Mouse (Mus musculus): Measurements from ENCODE around the gene Dnase1. TPM values are rescaled to one million over a fixed set of nuclear protein-coding genes. Genes with fewer than 3 reads are reported as not detected.

Dnase1 gene
- 0.89 TPM for polyA plus RNA-seq (2012; fragmentation: generic; extraction: Trizol)

GRCm38 (mm10) chr16:4036807-4037206 lies at the start of gene Dnase1:
TSS of gene Dnase1 (plus strand) at chr16:4036942.
- TF ChIP-seq SRF (IDR thresholded peaks at IDR 0.05; ENCODE audit: control insufficient read depth, insufficient read length, low read depth) (no peak), MAX (IDR thresholded peaks at IDR 0.05; ENCODE audit: low read depth) (no peak), MYOG (IDR thresholded peaks at IDR 0.05; ENCODE audit: control insufficient read depth in 1 of 3, insufficient read depth in 1 of 3, insufficient read length in 2 of 3, low read depth in 2 of 3) (no peak), TCF3 (IDR thresholded peaks at IDR 0.05; ENCODE audit: insufficient read length, low read depth) (no peak), POLR2A (IDR thresholded peaks at IDR 0.05; ENCODE audit: insufficient read length, low read depth) (no peak), CEBPB (IDR thresholded peaks at IDR 0.05; ENCODE audit: insufficient read depth, poor library complexity, severe bottlenecking) (no peak), REST (IDR thresholded peaks at IDR 0.05; ENCODE audit: insufficient read depth, insufficient read length) (no peak), MYOD1 (IDR thresholded peaks at IDR 0.05; ENCODE audit: control insufficient read depth in 1 of 3, insufficient read length in 2 of 3, low read depth in 2 of 3) (no peak), E2F4 (IDR thresholded peaks at IDR 0.05; ENCODE audit: insufficient read depth) (no peak), TCF12 (IDR thresholded peaks at IDR 0.05; ENCODE audit: insufficient read depth, poor library complexity, severe bottlenecking) (no peak), USF1 (IDR thresholded peaks at IDR 0.05; ENCODE audit: low read depth) (no peak), POLR2AphosphoS2 (IDR thresholded peaks at IDR 0.05; ENCODE audit: insufficient read length, low read depth) (no peak)
- Histone ChIP-seq H3K36me3 (ENCODE audit: control insufficient read depth, insufficient read depth) (peaks cover 9% of the 10 kb centered on the region), H3K27me3 (ENCODE audit: control insufficient read depth, insufficient read depth, insufficient read length) (no peaks in the 10 kb centered on the region)

GRCm38 (mm10) chr16:3988410-3988809 lies 48.3 kb upstream of the Dnase1 start:
- Histone ChIP-seq H3K4me2 (ENCODE audit: low read depth) (no peak overlapping the region), H3K4me3 (no peak overlapping the region), H3K79me2 (ENCODE audit: control insufficient read depth, insufficient read depth) (no peaks in the 10 kb centered on the region), H3K27me3 (ENCODE audit: control insufficient read depth, insufficient read depth, insufficient read length) (no peaks in the 10 kb centered on the region), H3K36me3 (ENCODE audit: control insufficient read depth, insufficient read depth) (peaks cover 42% of the 10 kb centered on the region), H3ac (ENCODE audit: control insufficient read depth, insufficient read length) (no peak overlapping the region)
- no peak for TF ChIP-seq TCF12 (IDR thresholded peaks at IDR 0.05; ENCODE audit: insufficient read depth, poor library complexity, severe bottlenecking)
- no peak for TF ChIP-seq REST (IDR thresholded peaks at IDR 0.05; ENCODE audit: insufficient read depth, insufficient read length)
- TF ChIP-seq POLR2AphosphoS2 (IDR thresholded peaks at IDR 0.05; ENCODE audit: insufficient read length, low read depth), result no peak
- TF ChIP-seq USF1 (IDR thresholded peaks at IDR 0.05; ENCODE audit: low read depth), result no peak
- TF ChIP-seq MAX (IDR thresholded peaks at IDR 0.05; ENCODE audit: low read depth), result no peak
- no peak for TF ChIP-seq SRF (IDR thresholded peaks at IDR 0.05; ENCODE audit: control insufficient read depth, insufficient read length, low read depth)
- TF ChIP-seq MYOG (IDR thresholded peaks at IDR 0.05; ENCODE audit: control insufficient read depth in 1 of 3, insufficient read depth in 1 of 3, insufficient read length in 2 of 3, low read depth in 2 of 3), result no peak
- no peak for TF ChIP-seq MYOD1 (IDR thresholded peaks at IDR 0.05; ENCODE audit: control insufficient read depth in 1 of 3, insufficient read length in 2 of 3, low read depth in 2 of 3)
- TF ChIP-seq CEBPB (IDR thresholded peaks at IDR 0.05; ENCODE audit: insufficient read depth, poor library complexity, severe bottlenecking), result no peak
- no peak for TF ChIP-seq TCF3 (IDR thresholded peaks at IDR 0.05; ENCODE audit: insufficient read length, low read depth)
- TF ChIP-seq E2F4 (IDR thresholded peaks at IDR 0.05; ENCODE audit: insufficient read depth), result no peak
- TF ChIP-seq POLR2A (IDR thresholded peaks at IDR 0.05; ENCODE audit: insufficient read length, low read depth), result no peak

More at GRCm38 (mm10) chr16:4036807-4037206, at the start of gene Dnase1:
- Histone ChIP-seq H3ac (ENCODE audit: control insufficient read depth, insufficient read length) (no peak within 1 kb of the TSS), H3K4me3 (no peak within 1 kb of the TSS), H3K4me2 (ENCODE audit: low read depth) (no peak within 1 kb of the TSS), H3K79me2 (ENCODE audit: control insufficient read depth, insufficient read depth) (no peaks in the 10 kb centered on the region)

- peak within 1 kb of the TSS; percentile 90 for H3K4me2 ChIP-seq (ENCODE audit: low read depth)
- H3K36me3 ChIP-seq (ENCODE audit: control insufficient read depth, insufficient read depth), result peaks cover 10% of the 10 kb centered on the region
- H3K4me3 ChIP-seq, result peak within 1 kb of the TSS; percentile 85
- TF ChIP-seq POLR2AphosphoS2 (IDR thresholded peaks at IDR 0.05; ENCODE audit: insufficient read length, low read depth) (peak; percentile 92), MAX (IDR thresholded peaks at IDR 0.05; ENCODE audit: low read depth) (no peak), REST (IDR thresholded peaks at IDR 0.05; ENCODE audit: insufficient read depth, insufficient read length) (no peak), POLR2A (IDR thresholded peaks at IDR 0.05; ENCODE audit: insufficient read length, low read depth) (peak; percentile 84)
- H3ac ChIP-seq (ENCODE audit: control insufficient read depth, insufficient read length), result peak within 1 kb of the TSS; percentile 100
- no peaks in the 10 kb centered on the region for H3K27me3 ChIP-seq (ENCODE audit: control insufficient read depth, insufficient read depth, insufficient read length)
- H3K79me2 ChIP-seq (ENCODE audit: control insufficient read depth, insufficient read depth), result peaks cover 10% of the 10 kb centered on the region
Observed at GRCm38 (mm10) chr16:4003489-4004398, 33.0 kb upstream of the Dnase1 start, which contains the start of gene Slx4. TSS of gene Slx4 (minus strand) at chr16:4003770.

GRCm38 (mm10) chr16:4012882-4013570 lies 23.7 kb upstream of the Dnase1 start:
- H3ac ChIP-seq (ENCODE audit: control insufficient read depth, insufficient read length), result no peak overlapping the region
- H3K4me2 ChIP-seq (ENCODE audit: low read depth), result no peak overlapping the region
- H3K79me2 ChIP-seq (ENCODE audit: control insufficient read depth, insufficient read depth), result no peaks in the 10 kb centered on the region
- no peaks in the 10 kb centered on the region for H3K36me3 ChIP-seq (ENCODE audit: control insufficient read depth, insufficient read depth)
- TF ChIP-seq MYOG (IDR thresholded peaks at IDR 0.05; ENCODE audit: control insufficient read depth in 1 of 3, insufficient read depth in 1 of 3, insufficient read length in 2 of 3, low read depth in 2 of 3) (no peak), SRF (IDR thresholded peaks at IDR 0.05; ENCODE audit: control insufficient read depth, insufficient read length, low read depth) (no peak), CEBPB (IDR thresholded peaks at IDR 0.05; ENCODE audit: insufficient read depth, poor library complexity, severe bottlenecking) (no peak), TCF3 (IDR thresholded peaks at IDR 0.05; ENCODE audit: insufficient read length, low read depth) (no peak), REST (IDR thresholded peaks at IDR 0.05; ENCODE audit: insufficient read depth, insufficient read length) (no peak), USF1 (IDR thresholded peaks at IDR 0.05; ENCODE audit: low read depth) (no peak), TCF12 (IDR thresholded peaks at IDR 0.05; ENCODE audit: insufficient read depth, poor library complexity, severe bottlenecking) (no peak), E2F4 (IDR thresholded peaks at IDR 0.05; ENCODE audit: insufficient read depth) (no peak), POLR2AphosphoS2 (IDR thresholded peaks at IDR 0.05; ENCODE audit: insufficient read length, low read depth) (no peak), MYOD1 (IDR thresholded peaks at IDR 0.05; ENCODE audit: control insufficient read depth in 1 of 3, insufficient read length in 2 of 3, low read depth in 2 of 3) (no peak)
- H3K4me3 ChIP-seq, result no peak overlapping the region
- no peaks in the 10 kb centered on the region for H3K27me3 ChIP-seq (ENCODE audit: control insufficient read depth, insufficient read depth, insufficient read length)
